ENCODE assay signal across 17 mouse cellular contexts in the genomic region with DNA sequence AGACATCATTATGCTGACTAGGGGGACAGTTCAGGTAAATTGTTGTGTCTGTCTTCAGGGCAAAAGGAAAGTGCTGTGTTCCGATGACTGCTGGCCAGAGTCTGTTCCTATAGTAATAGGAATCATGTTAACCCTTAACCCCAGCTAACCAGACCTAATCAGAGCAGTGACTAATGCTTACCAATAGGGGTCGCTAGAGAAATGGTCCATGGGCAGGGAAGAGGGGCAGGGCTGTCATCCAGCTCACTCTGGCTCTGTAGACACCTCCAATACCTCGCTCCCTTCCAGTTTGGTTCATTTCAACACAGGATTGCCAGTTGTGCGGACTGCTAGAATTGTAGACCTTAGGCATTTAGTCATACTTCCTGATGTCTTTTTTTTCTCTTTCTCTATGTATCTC. TPM values are rescaled to one million over a fixed set of nuclear protein-coding genes. Genes with fewer than 3 reads are reported as not detected.
DNase-seq lines count a peak whose midpoint lies in the region; ATAC-seq and TF ChIP-seq lines count a peak whose summit lies in the region.
"Had no signal": no experiment of that assay in that cellular context is flagged by ENCODE, and none has a peak within 500 bp of the region (broad histone marks: within the 10 kb centered on the region; RNA-seq: fewer than 3 reads in every experiment).

No protein-coding gene starts in this region.

- DNase-seq in heart, postnatal 0 days (ENCODE audit: low spot score): no peak
- DNase-seq in heart, postnatal 10 days: no peak
- DNase-seq in lung, postnatal 0 days (ENCODE audit: low spot score): no peak
- no peak for DNase-seq in lung, adult 18-20 months
- DNase-seq in embryo, embryonic 10.5 days (ENCODE audit: low spot score): no peak
- DNase-seq in kidney, adult 9 months: no peak
- DNase-seq: gastrocnemius, postnatal 10 days had no signal

- peak; percentile 43 for TF ChIP-seq CTCF in heart, postnatal 0 days (IDR thresholded peaks at IDR 0.05; ENCODE audit: low read depth)
- TF ChIP-seq CTCF in lung, postnatal 0 days (IDR thresholded peaks at IDR 0.05): peak; percentile 68
- peak; percentile 37; the same call in 1 of the 2 replicates for TF ChIP-seq CTCF in bone marrow, adult 2 months (IDR thresholded peaks at IDR 0.05; ENCODE audit: control insufficient read depth, insufficient read depth, low read length)
- TF ChIP-seq CTCF in small intestine, adult 2 months (IDR thresholded peaks at IDR 0.05; ENCODE audit: extremely low read depth, insufficient read length, insufficient replicate concordance, low read depth, low read length): peak; percentile 55; the same call in 1 of the 2 replicates

- H3K36me3 ChIP-seq in heart, postnatal 0 days (replicated peaks; ENCODE audit: control insufficient read depth, insufficient read depth, low read length): no peaks in the 10 kb centered on the region
- no peaks in the 10 kb centered on the region for H3K36me3 ChIP-seq in lung, postnatal 0 days (ENCODE audit: insufficient read depth, low read length)
- no peaks in the 10 kb centered on the region for H3K36me3 ChIP-seq in small intestine, adult 2 months (ENCODE audit: control insufficient read depth, insufficient read depth, low read length)
- H3K36me3 ChIP-seq: neural tube, embryonic 12.5 days had no signal

- H3K4me3 ChIP-seq in heart, postnatal 0 days (ENCODE audit: low read depth, low read length): no peak overlapping the region
- H3K4me3 ChIP-seq in lung, postnatal 0 days (ENCODE audit: low read depth, low read length): no peak overlapping the region
- no peak overlapping the region for H3K4me3 ChIP-seq in bone marrow, adult 2 months (replicated peaks; ENCODE audit: control insufficient read depth, low read depth, low read length)
- H3K4me3 ChIP-seq in small intestine, adult 2 months (ENCODE audit: low read depth, low read length): no peak overlapping the region
- H3K4me3 ChIP-seq: heart, embryonic 15.5 days; limb, embryonic 10.5 days; neural tube, embryonic 12.5 days had no signal

- intact Hi-C loops in heart, postnatal 10 days (cut with DNase I): no loop called here

- no peaks in the 10 kb centered on the region for H3K27me3 ChIP-seq in heart, postnatal 0 days (ENCODE audit: control insufficient read depth, insufficient read depth, low read length)
- H3K27me3 ChIP-seq in lung, postnatal 0 days (replicated peaks; ENCODE audit: insufficient read depth, low read length): no peaks in the 10 kb centered on the region
- H3K27me3 ChIP-seq in small intestine, adult 2 months (ENCODE audit: control insufficient read depth, insufficient read depth, low read length): no peaks in the 10 kb centered on the region
- H3K27me3 ChIP-seq: heart, embryonic 15.5 days; neural tube, embryonic 12.5 days had no signal

- H3K9me3 ChIP-seq in heart, postnatal 0 days (replicated peaks; ENCODE audit: control insufficient read depth, low read length): no peaks in the 10 kb centered on the region
- H3K9me3 ChIP-seq in lung, postnatal 0 days (ENCODE audit: low read length): no peaks in the 10 kb centered on the region
- H3K9me3 ChIP-seq: heart, embryonic 15.5 days; limb, embryonic 10.5 days; neural tube, embryonic 12.5 days had no signal

- no peak for TF ChIP-seq EP300 in heart, postnatal 0 days (IDR thresholded peaks at IDR 0.05; ENCODE audit: low read depth)
- TF ChIP-seq EP300 in lung, postnatal 0 days (IDR thresholded peaks at IDR 0.05): no peak

- no peak for TF ChIP-seq POLR2A in bone marrow, adult 2 months (IDR thresholded peaks at IDR 0.05; ENCODE audit: borderline replicate concordance, control insufficient read depth, low read depth, low read length)
- no peak for TF ChIP-seq POLR2A in small intestine, adult 2 months (IDR thresholded peaks at IDR 0.05; ENCODE audit: low read depth, low read length)

- 0 out of 2 replicates have a peak, but pooled peaks cover 3% of the 10 kb centered on the region for H3K4me1 ChIP-seq in heart, postnatal 0 days (ENCODE audit: control insufficient read depth, insufficient read depth)
- no peaks in the 10 kb centered on the region for H3K4me1 ChIP-seq in lung, postnatal 0 days (ENCODE audit: insufficient read depth, low read depth, low read length)
- no peaks in the 10 kb centered on the region for H3K4me1 ChIP-seq in bone marrow, adult 2 months (ENCODE audit: control insufficient read depth, insufficient read depth, low read length)
- H3K4me1 ChIP-seq in small intestine, adult 2 months (ENCODE audit: control insufficient read depth, insufficient read depth, insufficient read length, low read length): no peaks in the 10 kb centered on the region
- H3K4me1 ChIP-seq: neural tube, embryonic 12.5 days had no signal

- H3K27ac ChIP-seq in heart, postnatal 0 days (ENCODE audit: low read depth): no peak overlapping the region
- H3K27ac ChIP-seq in lung, postnatal 0 days (ENCODE audit: low read length): no peak overlapping the region
- no peak overlapping the region for H3K27ac ChIP-seq in bone marrow, adult 2 months (ENCODE audit: control insufficient read depth, insufficient read depth, low read depth, low read length, poor library complexity)
- no peak overlapping the region for H3K27ac ChIP-seq in small intestine, adult 2 months (ENCODE audit: insufficient read depth, low read depth, low read length)
- H3K27ac ChIP-seq: heart, embryonic 15.5 days; limb, embryonic 10.5 days; neural tube, embryonic 12.5 days had no signal

- H3K4me2 ChIP-seq in heart, postnatal 0 days (ENCODE audit: low read depth, low read length): no peak overlapping the region
- H3K4me2 ChIP-seq in lung, postnatal 0 days (replicated peaks; ENCODE audit: low read depth, low read length): no peak overlapping the region
- H3K4me2 ChIP-seq: heart, embryonic 15.5 days; neural tube, embryonic 12.5 days had no signal

- no peak overlapping the region for H3K9ac ChIP-seq in heart, postnatal 0 days (replicated peaks; ENCODE audit: low read depth, low read length)
- H3K9ac ChIP-seq in lung, postnatal 0 days (replicated peaks; ENCODE audit: low read depth): no peak overlapping the region
- H3K9ac ChIP-seq: heart, embryonic 15.5 days; neural tube, embryonic 12.5 days had no signal

- 70% methylated on average over 4 of the region's 4 CpGs for WGBS in heart, postnatal 0 days
- 74% methylated on average over 4 of the region's 4 CpGs for WGBS in lung, postnatal 0 days
- 55% methylated on average over 4 of the region's 4 CpGs for WGBS in bone marrow, adult 2 months
- 61% methylated on average over 4 of the region's 4 CpGs for WGBS in small intestine, adult 2 months

- no peak for ATAC-seq in heart, postnatal 0 days (ENCODE audit: insufficient read depth, low read depth)
- ATAC-seq in lung, postnatal 0 days: no peak

RNA-seq across cellular contexts. Expression of gene Cdh3, which starts 24.8 kb away (rescaled TPM):
- 9.2 and 11.4 TPM in 2 replicates for total RNA-seq in heart, postnatal 0 days (2014; rRNA removed; ENCODE audit: low replicate concordance)
- polyA plus RNA-seq in heart, postnatal 0 days (2015; fragmentation: Nextera tagmentation; extraction: Ambion mirVana): 4.3 and 4.5 TPM in 2 replicates
- total RNA-seq in heart, postnatal 10 days (2021): 1 to 10 TPM; 2.8 to 3.3 TPM
- polyA plus RNA-seq in lung, postnatal 0 days (2015; fragmentation: Nextera tagmentation; extraction: Ambion mirVana): 2.3 and 2.6 TPM in 2 replicates
- not detected in 2 replicates for polyA plus RNA-seq in bone marrow, adult 2 months (2011; ENCODE audit: insufficient read depth, insufficient read length, low replicate concordance, missing spikeins)
- 0.34 and 0.42 TPM in 2 replicates for polyA plus RNA-seq in small intestine, adult 2 months (2012; rRNA removed)

RNA-seq across cellular contexts. Expression of gene 6030452D12Rik, which starts 35.1 kb away (rescaled TPM):
- total RNA-seq in heart, postnatal 0 days (2014; rRNA removed; ENCODE audit: low replicate concordance): not detected in 2 replicates
- not detected in 2 replicates for polyA plus RNA-seq in heart, postnatal 0 days (2015; fragmentation: Nextera tagmentation; extraction: Ambion mirVana)
- not detected for total RNA-seq in heart, postnatal 10 days (2021)
- not detected in 2 replicates for polyA plus RNA-seq in lung, postnatal 0 days (2015; fragmentation: Nextera tagmentation; extraction: Ambion mirVana)
- polyA plus RNA-seq in bone marrow, adult 2 months (2011; ENCODE audit: insufficient read depth, insufficient read length, low replicate concordance, missing spikeins): not detected in 2 replicates
- polyA plus RNA-seq in small intestine, adult 2 months (2012; rRNA removed): not detected in 2 replicates
- total RNA-seq: adrenal gland, adult 18-20 months; gastrocnemius, postnatal 10 days; layer of hippocampus, adult 18-20 months had no signal
- polyA plus RNA-seq: embryonic facial prominence, embryonic 11.5 days; forebrain, embryonic 11.5 days; heart, embryonic 15.5 days; limb, embryonic 10.5 days; neural tube, embryonic 12.5 days; thymus, postnatal 0 days had no signal

RNA-seq across cellular contexts. Expression of gene Gm10073, which starts 37.8 kb away (rescaled TPM):
- 70.8 and 80.8 TPM in 2 replicates for total RNA-seq in heart, postnatal 0 days (2014; rRNA removed; ENCODE audit: low replicate concordance)
- 6.2 and 6.5 TPM in 2 replicates for polyA plus RNA-seq in heart, postnatal 0 days (2015; fragmentation: Nextera tagmentation; extraction: Ambion mirVana)
- total RNA-seq in heart, postnatal 10 days (2021): 100 to 1,000 TPM; 112 to 113 TPM
- 8.0 and 9.0 TPM in 2 replicates for polyA plus RNA-seq in lung, postnatal 0 days (2015; fragmentation: Nextera tagmentation; extraction: Ambion mirVana)
- polyA plus RNA-seq in bone marrow, adult 2 months (2011; ENCODE audit: insufficient read depth, insufficient read length, low replicate concordance, missing spikeins): 52.1 and 98.4 TPM in 2 replicates
- 78.0 and 81.0 TPM in 2 replicates for polyA plus RNA-seq in small intestine, adult 2 months (2012; rRNA removed)
